Mouse (Mus musculus) thymus, adult 18-20 months (tissue): Measurements from ENCODE around the gene Fgf18.
A peak's percentile ranks its signal among the peaks of the same experiment; 100 is the strongest.

Source experiments
- DNase-seq, 2 experiments: peaks; one replicate each; pipeline ENCODE4 v3.0.0; 2022; ENCODE audit warnings: mixed read lengths in 2 of 2

Fgf18 gene

DNA sequence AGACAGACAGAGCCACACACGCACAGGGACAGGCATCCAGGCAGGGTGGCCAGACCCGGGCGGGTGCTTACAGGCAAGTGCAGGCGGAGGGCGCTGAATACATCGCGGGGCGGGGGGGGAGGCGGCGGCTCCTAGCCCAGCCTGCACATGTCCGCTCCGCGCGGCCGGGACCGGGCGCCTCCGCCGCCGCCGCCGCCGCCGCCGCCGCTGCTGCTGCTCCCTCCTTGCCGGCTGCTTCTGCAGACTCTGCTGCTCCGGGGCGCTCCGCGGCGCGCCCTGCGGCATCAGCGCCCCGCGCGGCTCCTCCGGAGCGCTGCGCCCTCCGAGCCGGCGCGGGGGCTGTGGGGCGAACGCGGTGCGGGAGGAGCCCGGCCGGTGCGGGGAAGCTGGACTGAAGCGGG is at the start of gene Fgf18:
Gene Fgf18, minus strand, starts transcription at position 230 of the 401 bp plus-strand sequence.
- no peak for DNase-seq

DNA sequence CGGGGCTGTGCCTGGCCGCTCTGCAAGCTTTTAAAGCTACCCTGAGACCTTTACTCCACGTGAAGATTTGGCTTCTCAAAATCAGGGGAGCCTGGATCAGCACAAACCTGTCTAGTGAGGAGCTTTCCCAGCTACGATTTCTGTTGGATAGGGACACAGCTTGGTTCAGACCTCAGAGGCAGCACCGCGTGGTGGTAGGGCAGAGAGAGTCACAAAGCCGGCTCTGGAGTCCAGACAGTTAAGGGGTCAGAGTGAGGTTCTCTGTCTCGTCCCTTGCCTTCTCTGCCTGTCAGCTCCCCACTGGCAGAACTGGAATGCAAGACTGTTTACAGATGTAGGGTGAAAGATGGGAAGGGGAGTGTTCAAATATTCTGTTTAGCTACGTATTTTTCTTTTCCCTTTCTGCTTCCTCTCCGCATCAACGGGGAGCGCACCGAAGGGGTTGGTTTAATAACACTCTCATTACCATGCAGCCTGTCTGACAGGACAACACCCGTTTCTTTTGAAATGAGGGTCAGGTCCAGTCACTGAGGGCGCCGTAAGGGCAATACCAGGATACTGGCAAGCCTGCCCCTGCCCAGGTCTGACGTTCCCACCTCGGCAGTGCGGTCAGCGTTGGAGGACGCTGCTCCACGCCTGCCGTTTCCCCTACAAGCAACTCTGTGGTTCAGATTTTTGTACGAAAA is 49.4 kb upstream of the Fgf18 start:
- DNase-seq, result no peak

DNA sequence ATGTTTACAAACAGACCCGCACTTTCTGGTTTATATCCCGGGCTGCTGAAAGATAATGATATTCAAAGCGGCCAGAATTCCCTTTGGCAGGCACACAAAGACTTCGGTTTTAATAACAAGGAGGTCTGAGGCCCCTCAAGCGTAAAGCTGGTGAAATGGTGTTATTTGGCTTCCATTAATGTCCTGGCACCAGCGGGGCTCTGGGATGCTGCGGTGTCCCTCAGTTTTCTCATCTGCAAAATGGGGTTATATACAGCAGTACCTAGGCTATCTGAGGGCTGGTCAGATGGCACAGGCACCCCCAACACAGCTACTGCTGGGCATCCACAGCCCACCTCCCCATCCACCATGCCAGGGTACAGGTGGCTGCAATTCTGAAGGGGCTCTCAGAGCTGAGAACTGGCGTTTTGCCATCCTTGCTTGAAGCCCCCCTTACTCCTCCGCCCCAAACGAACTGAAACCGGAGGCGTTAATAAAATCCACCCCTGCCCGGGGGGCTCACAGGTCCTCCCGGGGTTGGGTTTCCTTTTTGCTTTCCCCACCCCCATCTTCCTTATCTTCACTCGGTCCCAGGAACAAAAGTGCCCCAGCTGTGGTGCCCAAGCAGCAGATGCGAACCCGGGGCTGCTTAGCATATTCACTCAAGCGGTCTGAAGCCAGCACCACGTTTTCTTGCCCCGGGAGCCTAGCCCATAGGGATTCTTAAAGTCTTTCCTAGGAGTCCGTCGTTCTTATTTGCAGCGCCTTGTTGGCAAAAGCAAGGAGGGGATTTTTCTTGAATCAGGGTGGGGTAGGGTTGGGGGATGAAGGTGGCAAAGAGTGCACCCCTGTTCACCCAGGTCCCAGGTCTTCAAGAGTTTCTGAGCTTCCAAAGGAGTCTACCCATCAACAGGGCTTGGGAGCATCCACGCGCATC is 48.6 kb upstream of the Fgf18 start:
- no peak for DNase-seq

DNA sequence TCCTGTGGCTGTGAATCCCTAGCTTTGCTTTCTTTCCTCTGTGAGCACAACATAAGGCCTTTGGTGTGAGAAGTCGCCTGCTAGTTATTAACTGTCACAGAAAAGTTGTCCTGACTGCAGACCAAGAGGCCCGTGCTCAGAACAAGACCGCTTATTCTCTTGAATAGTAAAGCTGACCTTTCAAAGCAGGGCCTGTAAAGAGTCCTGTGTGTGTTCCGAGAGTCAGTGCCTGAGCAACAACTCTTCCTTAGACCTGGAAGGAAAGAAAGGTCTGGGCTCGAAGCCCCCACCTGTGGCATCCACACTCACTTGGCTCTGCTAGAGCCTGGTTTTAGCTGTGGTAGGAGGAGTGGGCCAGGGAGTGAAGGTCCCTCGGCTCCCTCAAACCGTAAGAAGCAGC is 47.9 kb upstream of the Fgf18 start:
- DNase-seq, result no peak

DNA sequence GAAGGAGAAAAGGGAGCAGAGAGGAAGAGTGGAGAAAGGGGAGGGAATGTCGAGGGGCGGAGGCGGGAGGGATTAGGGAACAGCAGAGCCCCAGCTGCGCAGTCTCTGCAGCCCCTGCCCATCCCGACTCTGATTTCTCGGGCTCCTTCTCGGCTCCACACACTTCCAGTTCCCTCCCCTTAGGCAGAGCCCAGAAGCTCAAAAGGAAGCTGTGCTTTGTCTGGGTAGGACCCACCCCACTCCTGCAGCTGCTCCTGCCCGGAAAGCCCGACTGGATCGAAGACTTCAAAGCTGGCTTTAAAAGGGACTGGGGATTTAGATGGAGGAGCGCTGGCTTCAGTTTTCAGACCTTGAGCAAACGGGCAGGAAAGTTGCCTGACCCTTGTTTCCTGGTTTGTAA is 46.5 kb upstream of the Fgf18 start:
- DNase-seq, result no peak

DNA sequence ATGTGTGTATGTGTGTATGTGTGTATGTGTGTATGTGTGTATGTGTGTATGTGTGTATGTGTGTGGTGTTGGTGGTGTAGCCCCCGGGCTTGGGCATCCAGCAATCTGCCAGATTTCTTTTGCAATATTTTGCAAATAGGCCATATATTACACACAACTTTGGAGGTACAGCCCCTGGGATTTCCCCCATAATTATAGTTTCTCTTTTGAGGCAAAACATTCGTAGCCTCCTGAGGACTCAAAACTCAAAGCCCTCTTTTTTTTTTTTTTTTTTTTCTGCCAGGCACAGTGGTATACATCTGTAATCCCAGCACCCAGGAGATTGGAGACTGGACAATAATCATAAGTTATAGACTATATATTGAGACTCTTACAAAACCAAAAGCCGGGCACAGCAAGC is 34.6 kb upstream of the Fgf18 start:
- no peak for DNase-seq

DNA sequence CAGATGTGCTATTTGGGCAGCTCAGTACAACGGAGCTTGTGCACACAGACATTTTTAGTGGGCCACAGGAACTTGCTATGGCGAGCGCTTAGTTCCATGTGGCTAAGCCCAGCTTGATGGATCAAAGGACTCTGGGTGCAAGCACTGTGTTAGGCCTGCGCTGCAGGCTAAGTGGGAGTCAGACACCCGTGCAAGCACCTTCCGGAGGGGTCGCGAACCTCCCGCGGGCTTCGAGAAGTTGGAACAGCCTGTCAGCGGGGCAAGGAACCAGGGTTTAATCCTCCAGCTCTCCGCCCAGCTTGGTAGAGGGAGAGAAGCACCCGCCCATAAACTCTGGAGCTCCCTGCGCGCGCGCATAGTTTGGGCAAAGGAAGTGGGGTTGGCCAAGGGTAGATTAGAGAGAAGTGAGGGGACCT is 33.5 kb upstream of the Fgf18 start:
- DNase-seq, result no peak

DNA sequence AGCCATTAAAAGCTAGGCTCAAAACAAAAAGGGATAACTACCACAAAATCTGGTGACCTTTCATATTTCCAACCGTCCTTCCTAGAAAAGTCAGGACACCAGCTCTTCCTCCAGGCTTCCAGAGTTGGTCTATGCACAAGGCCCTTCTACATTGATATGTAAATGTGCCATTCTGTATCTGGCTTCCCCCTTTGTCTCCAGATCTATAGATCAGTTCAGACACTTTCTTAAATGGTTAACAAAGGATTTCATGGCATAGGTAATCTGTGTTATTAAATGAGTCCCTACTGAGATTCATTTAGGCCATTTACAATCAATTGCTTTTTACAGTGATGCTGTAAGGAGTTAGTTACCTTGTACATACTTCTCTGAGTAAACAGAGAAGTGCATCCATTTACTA is 32.6 kb upstream of the Fgf18 start:
- no peak for DNase-seq

DNA sequence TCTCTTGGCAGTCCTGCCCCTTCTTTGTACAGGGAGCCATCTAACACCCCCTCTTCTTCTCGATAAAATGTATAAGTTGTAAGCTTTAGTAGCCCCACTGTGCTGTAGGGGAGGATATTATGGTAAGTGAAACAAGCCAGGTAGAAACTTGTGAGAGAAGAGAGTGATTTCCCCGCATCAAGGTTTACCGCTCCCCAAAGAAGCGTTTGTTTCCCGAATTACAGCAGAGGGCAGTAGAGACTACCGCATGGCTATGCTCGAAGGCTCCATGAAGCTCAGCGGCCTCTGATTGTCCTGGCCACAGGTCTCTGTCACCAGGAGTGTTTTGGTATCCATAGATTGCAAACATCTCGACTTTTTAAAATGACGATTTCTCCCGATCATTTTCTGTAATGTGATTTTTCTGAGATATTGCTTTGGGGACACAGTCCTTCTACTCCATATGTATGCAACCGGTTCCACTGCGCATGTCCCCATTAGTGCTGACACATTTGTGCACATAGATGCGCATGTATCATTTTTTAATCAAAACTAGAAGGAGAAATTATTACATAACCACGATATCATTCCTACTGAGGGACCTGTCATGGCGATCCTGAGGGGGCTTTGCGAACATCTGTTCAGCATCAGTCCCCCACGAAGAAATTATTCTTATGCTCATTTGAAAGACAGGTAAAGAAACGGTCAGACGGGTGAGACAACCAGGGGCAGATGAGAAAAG is 29.5 kb upstream of the Fgf18 start:
- DNase-seq, result no peak

DNA sequence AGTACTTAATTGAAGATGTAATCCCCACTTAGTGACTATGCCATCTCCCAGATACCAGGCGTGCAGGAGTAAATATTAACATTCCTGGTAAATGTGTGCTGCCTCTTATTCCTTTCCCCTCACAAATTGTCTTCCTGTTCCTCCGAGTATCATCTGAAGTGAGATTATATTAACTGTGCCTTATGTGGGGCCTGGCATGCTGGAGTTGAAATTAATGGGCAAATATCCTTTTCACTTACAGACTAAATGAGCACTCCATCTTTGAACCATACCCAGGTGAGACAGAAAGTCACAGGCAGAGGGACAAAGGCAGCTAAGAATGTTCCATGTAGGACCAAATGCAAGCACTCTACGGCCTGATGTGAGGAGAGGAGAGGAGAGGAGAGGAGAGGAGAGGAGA is 28.6 kb upstream of the Fgf18 start:
- DNase-seq, result no peak

DNA sequence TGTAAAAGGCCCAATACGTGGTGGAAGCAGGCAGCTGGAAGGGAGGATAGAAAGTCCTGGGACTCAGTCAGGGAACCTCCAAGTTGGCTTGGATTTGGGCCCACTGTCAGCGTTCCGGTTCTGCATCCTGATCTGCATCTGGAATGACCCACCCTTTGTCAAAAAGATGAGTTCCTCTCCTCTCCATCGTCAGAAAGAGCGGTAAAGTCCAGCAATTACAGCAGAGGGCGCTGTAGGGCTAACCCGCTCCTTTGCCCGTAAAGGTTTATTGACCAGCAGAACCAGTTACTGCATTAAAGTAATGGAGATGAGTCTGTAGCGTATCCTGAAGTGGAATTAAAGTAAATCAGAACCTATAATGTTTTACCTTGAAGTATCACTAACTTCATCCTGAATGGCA is 23.3 kb upstream of the Fgf18 start:
- no peak for DNase-seq

DNA sequence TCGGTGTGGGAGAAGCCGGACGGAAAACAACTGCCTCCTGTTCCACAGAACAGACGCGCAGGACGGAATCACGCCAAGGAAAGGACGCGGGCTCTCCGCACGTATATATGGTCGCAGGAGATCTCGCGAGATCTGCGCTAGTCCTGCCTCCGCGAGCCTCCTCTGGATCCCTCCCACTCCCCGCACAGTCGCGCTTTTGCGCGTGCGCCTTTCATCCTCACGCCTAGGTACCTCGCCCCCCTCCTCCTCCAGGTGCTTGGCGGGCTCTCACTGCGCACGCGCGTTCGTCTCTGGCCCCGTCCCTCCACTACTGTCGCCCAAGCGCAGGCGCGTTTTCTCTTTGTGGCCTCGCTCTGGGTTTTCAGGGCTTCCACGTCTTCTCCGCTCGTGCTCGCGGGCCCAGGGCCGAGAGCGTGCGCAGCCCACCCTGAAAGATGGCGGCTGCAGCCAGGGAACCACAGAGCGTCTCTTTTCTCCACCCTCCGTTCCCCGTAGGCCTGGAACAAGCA is 15.9 kb upstream of the Fgf18 start, which contains the start of gene Npm1:
Gene Npm1, minus strand, starts transcription at position 209 of the 509 bp plus-strand sequence.
- DNase-seq, result peak; percentile 99 to 100

DNA sequence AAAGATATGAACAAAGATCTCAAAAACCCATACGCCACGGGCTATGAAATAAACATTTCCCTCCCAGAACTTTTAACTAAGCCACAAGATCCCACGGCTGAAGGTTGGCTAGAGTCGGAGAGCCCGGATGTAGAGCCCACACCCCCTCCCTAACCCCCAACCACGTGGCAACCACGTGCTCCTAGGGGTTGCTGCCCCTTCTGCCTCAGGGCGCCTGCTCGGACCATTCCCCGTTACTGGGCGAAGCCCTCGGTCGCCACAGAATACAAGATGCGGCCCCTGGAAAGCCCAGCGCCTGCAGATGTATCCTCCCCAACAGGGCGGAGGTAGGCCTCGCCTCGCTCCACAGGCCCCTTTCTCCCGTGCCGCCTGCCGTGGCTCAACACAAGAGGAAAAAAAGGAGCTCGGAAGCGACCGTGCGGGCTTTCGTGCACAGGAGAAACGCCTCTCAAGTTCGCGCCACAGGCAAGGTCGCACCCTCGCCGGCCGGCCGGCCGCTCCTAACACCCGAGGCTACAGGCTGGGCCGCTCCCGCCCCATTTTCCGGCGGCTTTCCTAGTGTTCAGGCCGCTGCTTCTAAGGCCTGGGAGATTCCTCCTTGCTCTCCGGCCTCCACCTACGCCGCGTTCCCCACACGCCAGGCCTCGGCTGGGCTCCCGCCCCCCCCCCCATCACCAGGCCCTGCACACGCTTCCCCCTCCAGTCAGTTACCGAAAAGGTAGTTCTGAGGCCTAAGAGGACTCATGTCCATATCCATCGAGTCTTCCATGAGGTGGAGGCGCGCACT is 15.2 kb upstream of the Fgf18 start:
- DNase-seq, result peak; percentile 57 to 67

DNA sequence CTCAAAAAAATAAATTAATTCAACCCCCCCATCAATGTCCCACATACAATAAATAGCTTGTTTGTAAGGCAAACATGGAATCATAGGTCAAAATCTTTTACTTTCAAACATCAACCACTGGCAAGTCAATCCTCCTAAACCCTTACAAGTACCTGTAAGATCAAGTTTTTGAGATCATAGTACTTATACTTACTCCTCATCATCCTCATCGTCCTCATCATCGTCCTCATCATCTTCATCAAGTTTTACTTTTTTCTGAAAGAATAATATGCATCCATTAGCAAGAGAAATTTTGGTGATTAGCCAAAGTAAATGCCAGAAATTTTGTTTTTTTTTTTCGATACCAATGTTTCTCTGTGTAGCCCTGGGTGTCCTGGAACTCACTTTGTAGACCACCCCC is 12.5 kb upstream of the Fgf18 start:
- no peak for DNase-seq

DNA sequence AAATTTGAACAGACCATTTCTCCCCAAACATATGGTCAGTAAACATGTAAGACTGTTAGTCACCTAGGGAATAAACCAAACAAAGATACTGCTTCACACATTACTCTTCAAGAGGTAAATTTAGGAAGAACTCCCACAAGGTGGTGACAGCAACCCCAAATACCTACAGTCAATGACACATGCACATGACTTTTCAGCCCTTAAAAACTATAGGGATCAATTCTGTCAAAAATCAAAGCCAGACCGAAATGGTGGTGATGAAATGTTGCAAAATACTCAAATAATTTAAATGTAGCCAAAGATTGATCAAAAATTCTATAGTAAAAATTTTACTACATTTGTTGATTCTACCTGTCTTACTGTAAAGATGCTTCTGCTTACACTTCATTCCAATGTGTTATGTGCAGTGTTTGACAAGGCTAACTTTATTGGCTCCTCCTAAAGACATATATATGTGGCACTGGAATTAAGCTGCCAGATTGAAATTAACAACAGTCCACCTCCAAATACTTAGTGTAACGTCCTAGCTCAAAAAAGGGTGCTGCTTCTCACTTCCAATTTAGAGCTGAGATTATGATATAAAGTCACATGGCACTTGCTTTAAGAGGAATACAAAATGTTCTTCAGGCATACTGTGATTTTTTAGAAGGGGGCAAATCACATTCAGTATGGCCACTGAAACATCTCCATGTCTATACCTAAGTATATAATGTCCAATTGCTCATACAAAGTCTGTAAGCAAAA is 10.4 kb upstream of the Fgf18 start:
- DNase-seq, result no peak

DNA sequence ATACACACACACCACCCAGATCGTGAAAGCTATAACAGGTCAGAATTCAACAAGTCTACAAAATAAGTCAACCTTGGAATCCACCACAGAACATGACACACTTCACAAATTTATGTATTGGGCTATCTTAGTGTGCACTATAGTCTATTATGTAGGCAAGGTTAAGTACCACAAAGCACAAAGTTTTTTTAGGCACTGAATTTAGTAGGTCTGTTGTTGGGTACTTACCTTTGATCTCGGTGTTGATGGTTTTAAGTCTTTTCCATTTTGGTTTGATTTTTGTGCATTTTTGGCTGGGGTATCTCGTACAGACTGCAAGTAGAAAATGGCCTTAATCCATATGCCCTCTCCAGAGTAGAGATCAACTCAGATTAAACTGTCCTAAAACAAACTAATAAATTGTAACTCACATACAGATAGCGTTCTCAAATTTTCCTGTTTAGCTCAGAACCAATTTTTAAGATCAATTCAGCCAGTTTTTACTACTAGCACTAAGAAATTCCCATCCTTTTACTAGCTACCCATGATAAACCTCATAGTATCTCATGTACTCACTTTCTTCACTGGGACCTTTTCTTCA is 9.3 kb upstream of the Fgf18 start:
- no peak for DNase-seq

DNA sequence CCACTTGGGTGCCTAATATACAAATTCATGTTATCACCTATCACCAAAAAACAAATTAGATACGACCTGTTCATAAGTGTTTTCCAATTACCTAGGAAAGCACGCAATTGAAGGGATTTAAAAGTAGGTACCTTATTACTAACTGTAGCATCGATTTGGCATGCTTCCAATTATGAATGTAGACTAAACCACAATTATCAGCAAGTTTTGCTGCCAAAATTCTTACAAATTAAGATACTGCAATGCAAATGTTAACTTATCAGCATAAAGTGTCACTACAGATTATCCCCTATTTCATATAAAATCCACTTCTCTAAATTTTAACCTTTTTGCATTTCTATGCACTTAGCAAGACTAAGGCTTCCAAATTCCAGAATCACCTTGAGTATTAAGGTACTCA is 7.3 kb upstream of the Fgf18 start:
- DNase-seq, result no peak

DNA sequence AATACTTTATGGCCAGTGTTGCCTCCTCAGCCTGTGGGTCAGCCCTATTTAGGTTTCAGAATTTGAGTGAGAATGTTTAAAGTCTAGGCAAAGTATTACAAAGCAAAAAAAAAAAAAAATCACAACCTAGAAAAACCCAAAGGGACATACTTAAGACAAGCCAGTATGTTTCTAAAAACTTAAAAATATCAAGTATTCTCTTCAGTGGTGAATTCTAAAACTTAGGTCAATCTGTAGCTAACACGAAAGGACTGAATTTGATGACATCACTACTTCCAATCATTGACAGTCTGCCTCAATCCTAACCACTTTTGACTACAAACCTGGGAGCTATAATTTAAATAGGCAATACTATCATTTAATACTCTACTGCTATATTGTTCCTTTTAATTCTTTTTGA is 5.8 kb upstream of the Fgf18 start:
- DNase-seq, result no peak

DNA sequence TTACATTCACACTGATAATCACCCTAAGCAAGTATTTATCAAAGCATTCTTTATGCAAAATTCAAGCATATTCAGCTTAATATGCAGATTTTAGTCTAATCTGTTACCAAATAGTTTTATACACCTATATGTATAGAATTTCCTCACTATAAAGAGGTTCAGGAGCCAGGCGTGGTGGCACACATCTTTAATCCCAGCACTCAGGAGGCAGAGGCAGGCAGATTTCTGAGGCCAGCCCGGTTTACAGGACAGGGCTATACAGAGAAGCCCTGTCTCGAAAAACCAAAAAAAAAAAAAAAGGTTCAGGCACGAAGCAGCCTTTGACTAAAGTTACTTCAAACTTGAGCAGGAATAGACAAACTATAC is 4.6 kb upstream of the Fgf18 start:
- DNase-seq, result no peak

DNA sequence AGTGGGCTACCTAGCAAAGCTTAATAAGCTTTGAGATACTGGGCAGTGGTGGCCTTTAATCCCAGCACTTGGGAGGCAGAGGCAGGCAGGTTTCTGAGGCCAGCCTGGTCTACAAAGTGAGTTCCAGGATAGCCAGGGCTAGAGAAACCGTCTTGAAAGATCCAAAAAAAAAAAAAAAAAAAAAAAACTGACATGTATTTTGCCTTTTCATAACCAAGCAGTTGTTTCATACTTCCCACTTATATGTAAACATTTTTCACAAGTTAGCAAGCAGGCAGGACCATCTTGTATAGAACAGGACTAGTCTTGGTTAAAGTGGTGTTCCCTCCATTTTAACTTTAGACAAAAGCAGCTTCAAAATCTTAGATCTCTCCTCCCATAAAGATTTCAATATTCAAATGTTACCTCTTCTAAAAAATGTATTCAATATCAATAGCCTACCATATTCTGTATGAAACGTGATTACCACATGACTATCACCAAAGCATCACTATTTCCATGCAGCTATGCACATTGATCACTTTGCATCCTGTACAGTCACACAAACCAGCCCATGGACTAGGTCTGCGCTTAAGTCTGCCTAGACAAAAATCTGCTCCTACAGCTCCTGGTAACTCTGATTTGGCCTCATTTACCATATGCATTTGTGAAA is 4.1 kb upstream of the Fgf18 start:
- no peak for DNase-seq

DNA sequence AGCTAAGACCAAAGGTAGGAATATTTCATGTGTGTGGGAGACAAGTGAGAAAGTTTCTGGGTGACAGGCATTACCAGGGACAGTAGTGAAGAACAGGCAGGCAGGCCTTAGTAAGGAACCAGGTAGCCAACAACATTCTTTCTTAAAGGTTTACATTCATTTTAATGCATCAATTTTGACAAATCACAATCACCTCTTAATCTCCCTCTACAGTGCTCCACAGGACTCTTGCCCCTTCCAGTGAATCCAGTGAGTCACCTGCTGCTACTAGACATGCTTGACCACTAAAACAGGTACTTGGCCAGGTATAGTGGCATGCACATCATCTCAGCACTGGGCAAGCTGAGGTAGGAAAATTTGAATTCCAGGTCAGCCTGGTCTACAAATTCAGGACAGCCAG is 3.2 kb upstream of the Fgf18 start:
- no peak for DNase-seq
